Mouse (Mus musculus) brain, embryonic 14.5 days (tissue): ENCODE results near the gene Eef1g.

Experiments
- CTCF ChIP-seq: fragments of 200-500 bp; IDR thresholded peaks from 2 replicates; pipeline ENCODE4 v1.5.1; 2012; ENCODE audit warnings: inconsistent platforms, mild to moderate bottlenecking, moderate library complexity, borderline replicate concordance; ENCODE audit not compliant: insufficient read depth, insufficient read length; ENCODE audit errors: extremely low read depth
- POLR2A ChIP-seq: fragments of 200-500 bp; IDR thresholded peaks from 2 replicates; pipeline ENCODE4 v1.6.1; 2012; ENCODE audit warnings: mild to moderate bottlenecking, inconsistent platforms, borderline replicate concordance; ENCODE audit not compliant: poor library complexity, insufficient read depth, insufficient read length, severe bottlenecking; ENCODE audit errors: extremely low read depth

GRCm38 (mm10) chr19:8943047-8943446, 23.8 kb upstream of the Eef1g start:
- TF ChIP-seq CTCF: no peak
- TF ChIP-seq POLR2A: no peak
